Mouse (Mus musculus): ENCODE results near the gene Uggt1. TPM values are rescaled to one million over a fixed set of nuclear protein-coding genes. Genes with fewer than 3 reads are reported as not detected.

Uggt1 gene
- polyA plus RNA-seq, 1 experiment from 2014 or later: 74.2 TPM

DNA sequence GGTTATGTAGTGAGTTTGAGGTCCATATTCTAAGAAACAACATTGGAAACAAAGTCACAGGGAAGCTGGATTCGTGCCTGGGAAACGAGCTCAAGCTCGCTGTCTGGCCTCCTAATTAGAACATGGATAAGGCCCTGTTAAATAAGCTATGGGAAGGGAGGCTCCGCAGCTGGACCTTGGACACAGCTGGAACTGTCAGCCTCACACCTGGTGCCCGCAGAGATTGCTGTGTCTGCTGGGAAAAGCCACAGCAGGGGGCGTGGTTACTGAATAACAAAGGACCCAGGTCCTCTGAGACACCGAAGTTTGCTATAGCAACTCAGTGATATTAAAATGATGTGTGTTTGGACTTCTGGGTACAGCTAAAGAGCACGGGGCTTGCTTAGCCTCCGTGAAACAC, 6.9 kb upstream of the Uggt1 start:
- ATAC-seq (ENCODE audit: insufficient number of reproducible peaks, insufficient read depth, low FRiP score, low read depth): no peak
- no peak overlapping the region for H3K27ac ChIP-seq (ENCODE audit: low read length)

GRCm38 (mm10) chr1:36246688-36247087, 2.2 kb upstream of the Uggt1 start:
- Histone ChIP-seq H3K9ac (replicated peaks; ENCODE audit: low read depth, low read length) (no peak overlapping the region), H3K27ac (ENCODE audit: low read length) (no peak overlapping the region), H3K4me1 (ENCODE audit: control insufficient read depth, insufficient read depth, low read length) (peaks cover 12% of the 10 kb centered on the region; the same call in 1 of the 2 replicates), H3K27me3 (ENCODE audit: control insufficient read depth, insufficient read depth, low read length) (no peaks in the 10 kb centered on the region), H3K4me3 (ENCODE audit: low read depth, low read length) (no peak overlapping the region), H3K4me2 (replicated peaks; ENCODE audit: low read depth, low read length) (no peak overlapping the region), H3K36me3 (ENCODE audit: control insufficient read depth, insufficient read depth, low read length) (no peaks in the 10 kb centered on the region), H3K9me3 (ENCODE audit: control insufficient read depth, low read depth, low read length) (no peaks in the 10 kb centered on the region)
- ATAC-seq (ENCODE audit: insufficient number of reproducible peaks, insufficient read depth, low FRiP score, low read depth): no peak
- WGBS: 59% methylated on average over 6 of the region's 6 CpGs

More for the DNA sequence above, 6.9 kb upstream of the Uggt1 start:
- Histone ChIP-seq H3K9me3 (ENCODE audit: control insufficient read depth, low read depth, low read length) (peaks cover 1% of the 10 kb centered on the region; the same call in 1 of the 2 replicates), H3K4me2 (replicated peaks; ENCODE audit: low read depth, low read length) (no peak overlapping the region), H3K4me1 (ENCODE audit: control insufficient read depth, insufficient read depth, low read length) (no peaks in the 10 kb centered on the region), H3K36me3 (ENCODE audit: control insufficient read depth, insufficient read depth, low read length) (no peaks in the 10 kb centered on the region), H3K27me3 (ENCODE audit: control insufficient read depth, insufficient read depth, low read length) (no peaks in the 10 kb centered on the region; the same call in 1 of the 2 replicates), H3K9ac (replicated peaks; ENCODE audit: low read depth, low read length) (no peak overlapping the region), H3K4me3 (ENCODE audit: low read depth, low read length) (no peak overlapping the region)
- 12% methylated on average over 9 of the region's 9 CpGs for WGBS

DNA sequence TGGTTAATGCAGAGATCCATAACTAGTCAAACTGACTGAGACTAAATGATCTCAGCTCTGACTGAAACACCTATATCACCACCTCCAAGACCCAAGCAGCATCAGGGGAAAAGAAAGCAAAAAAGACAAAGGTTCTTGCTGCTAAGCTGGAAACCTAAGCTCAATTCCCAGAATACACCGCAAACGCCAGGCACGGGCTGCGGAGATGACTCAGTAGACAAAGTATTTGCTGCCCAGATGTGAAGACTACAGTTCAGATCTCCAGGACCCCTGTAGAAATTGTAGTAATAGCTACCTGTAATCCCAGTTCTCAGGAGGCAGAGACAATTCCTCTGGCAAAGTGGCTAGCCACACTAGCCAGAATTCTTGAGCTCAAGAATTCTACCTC, 302 bp upstream of the Uggt1 start:
- Histone ChIP-seq H3K27ac (ENCODE audit: low read length) (no peak overlapping the region), H3K36me3 (ENCODE audit: control insufficient read depth, insufficient read depth, low read length) (no peaks in the 10 kb centered on the region), H3K27me3 (ENCODE audit: control insufficient read depth, insufficient read depth, low read length) (no peaks in the 10 kb centered on the region), H3K4me1 (ENCODE audit: control insufficient read depth, insufficient read depth, low read length) (peaks cover 12% of the 10 kb centered on the region; the same call in 1 of the 2 replicates), H3K9me3 (ENCODE audit: control insufficient read depth, low read depth, low read length) (no peaks in the 10 kb centered on the region), H3K4me2 (replicated peaks; ENCODE audit: low read depth, low read length) (peak overlapping the region; percentile 91), H3K4me3 (ENCODE audit: low read depth, low read length) (no peak overlapping the region), H3K9ac (replicated peaks; ENCODE audit: low read depth, low read length) (no peak overlapping the region)
- WGBS: 86% methylated on average over 4 of the region's 4 CpGs
- no peak for ATAC-seq (ENCODE audit: insufficient number of reproducible peaks, insufficient read depth, low FRiP score, low read depth)

GRCm38 (mm10) chr1:36243447-36244057, 968 bp downstream of the Uggt1 start:
- Histone ChIP-seq H3K27me3 (ENCODE audit: control insufficient read depth, insufficient read depth, low read length) (no peaks in the 10 kb centered on the region), H3K27ac (ENCODE audit: low read length) (peak overlapping the region; percentile 80), H3K9ac (replicated peaks; ENCODE audit: low read depth, low read length) (peak overlapping the region; percentile 77), H3K9me3 (ENCODE audit: control insufficient read depth, low read depth, low read length) (no peaks in the 10 kb centered on the region), H3K4me3 (ENCODE audit: low read depth, low read length) (peak overlapping the region; percentile 88), H3K4me2 (replicated peaks; ENCODE audit: low read depth, low read length) (peak overlapping the region; percentile 91), H3K4me1 (ENCODE audit: control insufficient read depth, insufficient read depth, low read length) (peaks cover 12% of the 10 kb centered on the region; the same call in 1 of the 2 replicates), H3K36me3 (ENCODE audit: control insufficient read depth, insufficient read depth, low read length) (no peaks in the 10 kb centered on the region)
- no peak for ATAC-seq (ENCODE audit: insufficient number of reproducible peaks, insufficient read depth, low FRiP score, low read depth)
- WGBS: 3% methylated on average over 20 of the region's 21 CpGs

DNA sequence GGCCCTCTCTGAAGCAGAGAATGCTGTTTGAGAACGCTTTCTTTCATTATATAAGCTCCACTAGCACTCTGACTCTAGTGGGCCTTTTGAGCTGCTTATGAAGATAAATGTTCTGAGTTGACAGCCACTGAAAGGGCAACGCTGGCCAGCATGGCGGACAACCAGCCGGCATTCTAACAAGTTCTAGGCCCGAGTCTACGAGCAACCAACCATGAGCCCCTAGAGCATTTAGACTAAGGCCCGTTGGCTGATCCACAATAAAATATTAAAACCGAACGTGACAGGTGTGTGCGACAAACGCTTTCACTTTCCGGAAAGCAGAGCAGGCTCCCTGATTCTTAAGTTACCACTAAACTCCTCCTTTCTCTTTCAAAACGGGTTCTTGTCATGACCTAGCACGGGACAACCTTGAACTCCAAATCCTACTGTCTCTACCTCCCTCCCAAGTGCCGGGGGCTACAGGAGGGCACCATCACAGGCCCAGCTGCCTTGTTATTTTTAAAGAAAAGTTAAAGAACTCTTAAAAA, 2.6 kb downstream of the Uggt1 start:
- ATAC-seq (ENCODE audit: insufficient number of reproducible peaks, insufficient read depth, low FRiP score, low read depth): no peak
- Histone ChIP-seq H3K27me3 (ENCODE audit: control insufficient read depth, insufficient read depth, low read length) (no peaks in the 10 kb centered on the region), H3K4me2 (replicated peaks; ENCODE audit: low read depth, low read length) (no peak overlapping the region), H3K27ac (ENCODE audit: low read length) (0 out of 2 replicates have a peak overlapping the region, but pooled peaks have one; percentile 27), H3K4me1 (ENCODE audit: control insufficient read depth, insufficient read depth, low read length) (peaks cover 12% of the 10 kb centered on the region; the same call in 1 of the 2 replicates), H3K9ac (replicated peaks; ENCODE audit: low read depth, low read length) (no peak overlapping the region), H3K4me3 (ENCODE audit: low read depth, low read length) (no peak overlapping the region), H3K9me3 (ENCODE audit: control insufficient read depth, low read depth, low read length) (no peaks in the 10 kb centered on the region), H3K36me3 (ENCODE audit: control insufficient read depth, insufficient read depth, low read length) (no peaks in the 10 kb centered on the region)
- 84% methylated on average over 15 of the region's 15 CpGs for WGBS

DNA sequence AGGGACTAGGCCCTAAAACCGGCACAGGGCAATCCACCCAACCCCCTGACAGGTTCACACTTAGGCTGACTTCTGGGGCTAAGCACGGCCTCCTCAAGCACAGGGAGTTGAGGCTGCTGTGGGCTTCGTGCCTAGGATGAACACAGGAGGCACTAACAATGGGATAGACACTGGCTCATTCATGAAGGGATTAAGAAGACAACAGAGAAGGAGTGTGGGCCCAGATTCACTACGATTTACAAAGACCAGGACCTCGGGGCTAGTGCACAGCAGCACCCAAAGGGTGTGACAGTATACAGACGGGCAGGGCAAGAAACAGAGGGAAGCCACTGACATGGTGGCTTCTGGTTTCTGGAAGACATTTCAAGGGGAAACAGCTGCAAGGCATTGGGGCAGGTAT, 4.3 kb downstream of the Uggt1 start:
- Histone ChIP-seq H3K27ac (ENCODE audit: low read length) (no peak overlapping the region), H3K9ac (replicated peaks; ENCODE audit: low read depth, low read length) (no peak overlapping the region), H3K9me3 (ENCODE audit: control insufficient read depth, low read depth, low read length) (no peaks in the 10 kb centered on the region), H3K4me2 (replicated peaks; ENCODE audit: low read depth, low read length) (no peak overlapping the region), H3K4me3 (ENCODE audit: low read depth, low read length) (no peak overlapping the region), H3K36me3 (ENCODE audit: control insufficient read depth, insufficient read depth, low read length) (no peaks in the 10 kb centered on the region), H3K27me3 (ENCODE audit: control insufficient read depth, insufficient read depth, low read length) (no peaks in the 10 kb centered on the region), H3K4me1 (ENCODE audit: control insufficient read depth, insufficient read depth, low read length) (peaks cover 12% of the 10 kb centered on the region; the same call in 1 of the 2 replicates)
- 72% methylated on average over 6 of the region's 6 CpGs for WGBS
- no peak for ATAC-seq (ENCODE audit: insufficient number of reproducible peaks, insufficient read depth, low FRiP score, low read depth)

DNA sequence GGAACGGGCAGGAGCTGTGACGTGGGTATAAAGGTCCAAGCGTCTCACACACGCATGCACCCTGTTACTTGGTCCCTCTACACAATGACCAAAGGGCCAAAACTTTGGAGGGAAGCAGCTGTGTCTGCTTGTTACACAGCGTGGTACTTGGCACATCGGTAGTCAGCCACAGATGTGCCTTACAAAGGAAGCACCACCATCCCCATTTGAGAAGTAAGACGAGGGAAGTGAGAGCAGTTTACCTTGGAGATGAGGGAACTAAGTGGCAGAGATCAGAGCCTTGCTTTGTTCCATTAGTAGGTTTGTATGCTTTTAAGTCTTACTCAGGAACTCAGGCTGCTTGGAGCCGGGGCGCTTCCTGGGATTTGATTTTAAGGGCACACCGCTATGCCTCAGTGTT, 5.1 kb downstream of the Uggt1 start:
- Histone ChIP-seq H3K27me3 (ENCODE audit: control insufficient read depth, insufficient read depth, low read length) (no peaks in the 10 kb centered on the region), H3K9ac (replicated peaks; ENCODE audit: low read depth, low read length) (no peak overlapping the region), H3K4me3 (ENCODE audit: low read depth, low read length) (no peak overlapping the region), H3K36me3 (ENCODE audit: control insufficient read depth, insufficient read depth, low read length) (no peaks in the 10 kb centered on the region), H3K9me3 (ENCODE audit: control insufficient read depth, low read depth, low read length) (no peaks in the 10 kb centered on the region), H3K4me1 (ENCODE audit: control insufficient read depth, insufficient read depth, low read length) (peaks cover 12% of the 10 kb centered on the region; the same call in 1 of the 2 replicates), H3K4me2 (replicated peaks; ENCODE audit: low read depth, low read length) (no peak overlapping the region), H3K27ac (ENCODE audit: low read length) (no peak overlapping the region)
- no peak for ATAC-seq (ENCODE audit: insufficient number of reproducible peaks, insufficient read depth, low FRiP score, low read depth)
- WGBS: 86% methylated on average over 10 of the region's 10 CpGs

DNA sequence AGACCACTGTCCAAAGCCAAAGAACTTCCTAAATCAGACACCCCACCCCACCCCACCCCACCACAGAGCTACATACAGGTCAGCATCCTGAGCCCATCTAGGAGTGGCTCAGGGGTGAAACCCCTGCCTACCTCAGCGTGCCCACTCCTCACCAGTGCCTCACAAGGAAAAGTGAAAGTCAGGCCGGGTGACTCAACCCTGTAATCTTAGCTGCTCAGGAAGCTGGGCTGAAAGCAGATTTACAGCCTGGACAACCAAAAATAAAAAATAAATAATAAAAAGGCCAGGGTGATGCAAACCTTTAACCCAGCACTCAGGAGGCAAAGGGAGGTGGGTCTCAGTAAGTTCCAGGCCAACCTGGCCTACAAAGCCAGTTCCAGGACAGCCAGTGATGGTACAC, 8.7 kb downstream of the Uggt1 start:
- Histone ChIP-seq H3K4me3 (ENCODE audit: low read depth, low read length) (no peak overlapping the region), H3K9me3 (ENCODE audit: control insufficient read depth, low read depth, low read length) (no peaks in the 10 kb centered on the region), H3K27ac (ENCODE audit: low read length) (no peak overlapping the region), H3K27me3 (ENCODE audit: control insufficient read depth, insufficient read depth, low read length) (no peaks in the 10 kb centered on the region), H3K4me1 (ENCODE audit: control insufficient read depth, insufficient read depth, low read length) (no peaks in the 10 kb centered on the region), H3K9ac (replicated peaks; ENCODE audit: low read depth, low read length) (no peak overlapping the region), H3K4me2 (replicated peaks; ENCODE audit: low read depth, low read length) (no peak overlapping the region), H3K36me3 (ENCODE audit: control insufficient read depth, insufficient read depth, low read length) (peaks cover 10% of the 10 kb centered on the region; the same call in 1 of the 2 replicates)
- 82% methylated on average over 2 of the region's 2 CpGs for WGBS
- ATAC-seq (ENCODE audit: insufficient number of reproducible peaks, insufficient read depth, low FRiP score, low read depth): no peak
